Mouse (Mus musculus) MEL (cell line): ENCODE measurements around the gene Smyd3. TPM values are rescaled to one million over a fixed set of nuclear protein-coding genes. Genes with fewer than 3 reads are reported as not detected.

ENCODE experiments used
- DNase-seq: peaks from one replicate; pipeline ENCODE4 v3.0.0; 2011; ENCODE audit warnings: low read depth, low spot score
- H3K27ac ChIP-seq: 2 replicates; pipeline ENCODE4 v1.5.1; 2012; ENCODE audit warnings: low read depth, mild to moderate bottlenecking, control low read depth, low read length, moderate library complexity; ENCODE audit not compliant: control insufficient read depth
- H3K27me3 ChIP-seq, 2 experiments: fragments of 150-350 bp in 1 of 2; sonication (generic) in 1 of 2; 2 replicates each; pipeline ENCODE4 v1.6.1; 2012; ENCODE audit warnings: low read length in 2 of 2, mild to moderate bottlenecking in 2 of 2, improper control_type of control experiment in 1 of 2, moderate library complexity in 1 of 2; ENCODE audit not compliant: insufficient read depth in 2 of 2, control insufficient read depth in 1 of 2
- H3K36me3 ChIP-seq, 2 experiments: 2 replicates each; pipeline ENCODE4 v1.6.1; 2012 to 2014; ENCODE audit warnings: low read length in 2 of 2, improper control_type of control experiment in 1 of 2, inconsistent platforms in 1 of 2, mild to moderate bottlenecking in 1 of 2; ENCODE audit not compliant: insufficient read depth in 2 of 2, control insufficient read depth in 1 of 2
- H3K4me1 ChIP-seq, 2 experiments: fragments of 150-350 bp in 1 of 2; sonication (generic) in 1 of 2; 2 replicates each; pipeline ENCODE4 v1.6.1; 2012; ENCODE audit warnings: low read length in 2 of 2, improper control_type of control experiment in 1 of 2, mild to moderate bottlenecking in 1 of 2; ENCODE audit not compliant: insufficient read depth in 2 of 2, control insufficient read depth in 1 of 2
- H3K4me3 ChIP-seq, 2 experiments: fragments of 150-350 bp in 1 of 2; sonication (generic) in 1 of 2; 2 replicates each; pipeline ENCODE4 v1.5.1; 2012; ENCODE audit warnings: low read depth in 2 of 2, low read length in 2 of 2, mild to moderate bottlenecking in 2 of 2, moderate library complexity in 2 of 2, control low read depth in 1 of 2, improper control_type of control experiment in 1 of 2; ENCODE audit not compliant: control insufficient read depth in 1 of 2, insufficient read depth in 1 of 2
- H3K79me2 ChIP-seq: 2 replicates; pipeline ENCODE4 v1.6.1; 2012; ENCODE audit warnings: mild to moderate bottlenecking, low read length, moderate library complexity; ENCODE audit not compliant: control insufficient read depth, poor library complexity, insufficient read depth
- H3K9ac ChIP-seq: 2 replicates; pipeline ENCODE4 v1.6.1; 2012; ENCODE audit warnings: low read depth, mild to moderate bottlenecking, control low read depth, low read length, moderate library complexity; ENCODE audit not compliant: control insufficient read depth, poor library complexity, severe bottlenecking
- H3K9me3 ChIP-seq: fragments of 150-350 bp; sonication (generic); replicated peaks from 2 replicates; pipeline ENCODE4 v1.6.1; 2012; ENCODE audit warnings: mild to moderate bottlenecking, low read length, improper control_type of control experiment, moderate library complexity; ENCODE audit not compliant: insufficient read depth
- BHLHE40 ChIP-seq: IDR thresholded peaks from 2 replicates; pipeline ENCODE4 v1.6.1; 2012; ENCODE audit warnings: low read depth, mild to moderate bottlenecking, inconsistent platforms, low read length, improper control_type of control experiment, borderline replicate concordance
- CHD2 ChIP-seq: IDR thresholded peaks from 2 replicates; pipeline ENCODE4 v1.6.1; 2011; ENCODE audit warnings: low read length, improper control_type of control experiment
- EP300 ChIP-seq, 2 experiments: IDR thresholded peaks; 2 replicates each; pipeline ENCODE4 v1.6.1; 2011; ENCODE audit warnings: improper control_type of control experiment in 2 of 2, low read length in 2 of 2, low read depth in 1 of 2, mild to moderate bottlenecking in 1 of 2
- ETS1 ChIP-seq: IDR thresholded peaks from 2 replicates; pipeline ENCODE4 v1.6.1; 2012; ENCODE audit warnings: low read depth, mild to moderate bottlenecking, inconsistent platforms, low read length, improper control_type of control experiment, moderate library complexity
- GABPA ChIP-seq: IDR thresholded peaks from 2 replicates; pipeline ENCODE4 v1.6.1; 2012; ENCODE audit warnings: low read depth, mild to moderate bottlenecking, inconsistent platforms, low read length, improper control_type of control experiment, moderate library complexity
- HCFC1 ChIP-seq: IDR thresholded peaks from 2 replicates; pipeline ENCODE4 v1.6.1; 2012; ENCODE audit warnings: low read depth, mild to moderate bottlenecking, inconsistent platforms, low read length, improper control_type of control experiment, moderate library complexity
- MAFK ChIP-seq: IDR thresholded peaks from 2 replicates; pipeline ENCODE4 v1.6.1; 2011; ENCODE audit warnings: low read depth, mild to moderate bottlenecking, low read length, improper control_type of control experiment, borderline replicate concordance
- MAX ChIP-seq: IDR thresholded peaks from 2 replicates; pipeline ENCODE4 v1.6.1; 2011; ENCODE audit warnings: low read length, improper control_type of control experiment
- MAZ ChIP-seq: IDR thresholded peaks from 2 replicates; pipeline ENCODE4 v1.6.1; 2012; ENCODE audit warnings: low read depth, mild to moderate bottlenecking, inconsistent platforms, low read length, improper control_type of control experiment
- NELFE ChIP-seq: IDR thresholded peaks from 2 replicates; pipeline ENCODE4 v1.6.1; 2011; ENCODE audit warnings: low read depth, low read length, improper control_type of control experiment
- POLR2AphosphoS5 ChIP-seq: IDR thresholded peaks from 2 replicates; pipeline ENCODE4 v1.6.1; 2012; ENCODE audit warnings: low read depth, borderline replicate concordance, mild to moderate bottlenecking, inconsistent platforms, low read length, moderate library complexity, mixed read lengths
- RAD21 ChIP-seq: IDR thresholded peaks from 2 replicates; pipeline ENCODE4 v1.6.1; 2011; ENCODE audit warnings: mild to moderate bottlenecking, low read depth, low read length, improper control_type of control experiment
- SMC3 ChIP-seq: IDR thresholded peaks from 2 replicates; pipeline ENCODE4 v1.6.1; 2011; ENCODE audit warnings: low read depth, low read length, improper control_type of control experiment
- TBP ChIP-seq: IDR thresholded peaks from 2 replicates; pipeline ENCODE4 v1.8.0; 2011; ENCODE audit warnings: low read depth, low read length, improper control_type of control experiment
- UBTF ChIP-seq: IDR thresholded peaks from 2 replicates; pipeline ENCODE4 v1.6.1; 2012; ENCODE audit warnings: low read depth, mild to moderate bottlenecking, inconsistent platforms, low read length, improper control_type of control experiment, moderate library complexity, borderline replicate concordance; ENCODE audit not compliant: insufficient read depth
- USF1 ChIP-seq: IDR thresholded peaks from 2 replicates; pipeline ENCODE4 v1.6.1; 2014; ENCODE audit warnings: low read depth, mild to moderate bottlenecking, inconsistent platforms, low read length, improper control_type of control experiment, moderate library complexity
- ZC3H11A ChIP-seq: IDR thresholded peaks from 2 replicates; pipeline ENCODE4 v1.6.1; 2012; ENCODE audit warnings: low read depth, mild to moderate bottlenecking, inconsistent platforms, low read length, improper control_type of control experiment
- ZMIZ1 ChIP-seq: IDR thresholded peaks from 2 replicates; pipeline ENCODE4 v1.6.1; 2012; ENCODE audit warnings: low read depth, mild to moderate bottlenecking, inconsistent platforms, low read length, improper control_type of control experiment, moderate library complexity
- polyA plus RNA-seq, 2 experiments: library from polyadenylated mRNA; stranded (reverse) in 1 of 2; unstranded in 1 of 2; fragments of >175 nt in 1 of 2; fragments of >200 nt in 1 of 2; gene quantifications; 2 replicates each; pipeline versions ENCODE4 v1.2.1 to v1.2.4; 2012; ENCODE audit warnings: low replicate concordance in 2 of 2, low read depth in 1 of 2; ENCODE audit not compliant: insufficient read length in 2 of 2, insufficient read depth in 1 of 2, missing spikeins in 1 of 2
- total RNA-seq: library from RNA; depleted of rRNA; stranded (reverse); fragments of 300-350 nt; gene quantifications from 2 replicates; pipeline ENCODE4 v1.2.3, GENCODE M21; 2012

Smyd3 gene
- total and polyA plus RNA-seq, 3 experiments, result 13.3 to 18.2 TPM; not detected in 1

DNA sequence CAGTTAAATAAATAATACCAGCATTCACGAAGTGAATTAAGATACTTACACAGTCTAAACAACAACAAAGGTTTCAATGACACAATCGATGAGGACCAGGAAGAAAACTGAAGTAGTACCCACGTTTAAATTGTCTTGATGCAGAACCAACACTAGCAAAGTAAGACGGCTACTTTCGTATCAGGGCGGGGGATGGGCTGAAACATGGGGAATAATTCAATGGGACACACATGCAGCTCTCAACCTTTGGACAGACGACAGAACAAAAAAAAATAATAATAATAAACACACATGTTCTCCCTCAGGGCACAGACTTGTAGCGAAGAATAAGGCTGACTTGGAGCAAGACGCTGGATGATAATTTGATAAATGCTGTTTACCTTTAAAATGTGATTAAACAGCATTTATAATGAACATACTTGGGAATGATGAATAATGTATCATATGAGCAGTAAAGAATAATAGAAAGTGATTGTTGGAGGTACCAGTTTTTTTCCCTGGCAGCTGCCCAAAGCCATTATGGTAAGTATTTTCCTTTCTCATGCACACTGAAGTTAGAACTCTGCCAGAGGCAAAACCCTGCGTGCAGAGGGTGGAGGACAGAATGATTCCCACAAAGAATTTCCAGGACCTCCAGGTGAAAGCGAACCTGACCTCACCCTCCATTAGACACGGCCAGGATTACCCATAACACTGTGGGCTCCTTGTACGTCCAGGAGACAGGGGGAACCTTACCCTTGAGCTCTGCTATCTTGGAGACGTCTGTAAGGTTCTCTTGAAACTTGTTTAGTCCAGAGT, 340.8 kb downstream of the Smyd3 start:
- no peak for DNase-seq
- H3K36me3 ChIP-seq, result peaks cover 0 to 2% of the 10 kb centered on the region in 2 experiments; a peak in 1 of 4 replicates
- no peaks in the 10 kb centered on the region for H3K9me3 ChIP-seq
- TF ChIP-seq RAD21, result no peak
- TF ChIP-seq MAZ, result no peak
- no peak for TF ChIP-seq HCFC1
- TF ChIP-seq ETS1, result no peak
- no peak for TF ChIP-seq NELFE
- TF ChIP-seq USF1, result no peak
- no peak for TF ChIP-seq SMC3
- TF ChIP-seq ZMIZ1, result no peak
- no peak for TF ChIP-seq CHD2
- no peak for TF ChIP-seq MAX
- no peak for TF ChIP-seq GABPA
- TF ChIP-seq UBTF, result no peak
- no peak for TF ChIP-seq ZC3H11A
- no peak for TF ChIP-seq BHLHE40
- no peak for TF ChIP-seq TBP
- no peak for TF ChIP-seq MAFK
- no peak for TF ChIP-seq EP300 (IDR thresholded peaks at IDR 0.05; ENCODE audit: low read depth in 1 of 2, low read length in 2 of 2)
- no peak for TF ChIP-seq POLR2AphosphoS5
- no peak overlapping the region for H3K4me3 ChIP-seq
- H3K79me2 ChIP-seq, result no peaks in the 10 kb centered on the region
- H3K27me3 ChIP-seq, result no peaks in the 10 kb centered on the region
- no peak overlapping the region for H3K9ac ChIP-seq
- 0 out of 4 replicates have a peak, but pooled peaks cover 0 to 4% of the 10 kb centered on the region in 2 experiments for H3K4me1 ChIP-seq
- H3K27ac ChIP-seq, result no peak overlapping the region

- no peak for DNase-seq
- H3K4me3 ChIP-seq, result no peak overlapping the region
- no peaks in the 10 kb centered on the region for H3K27me3 ChIP-seq
- peak; percentile 21 to 28; a peak in 1 of 4 replicates for TF ChIP-seq EP300 (IDR thresholded peaks at IDR 0.05; ENCODE audit: low read depth in 1 of 2, low read length in 2 of 2)
- no peak for TF ChIP-seq UBTF
- H3K79me2 ChIP-seq, result no peaks in the 10 kb centered on the region
- no peak overlapping the region for H3K9ac ChIP-seq
- peaks cover 0 to 14% of the 10 kb centered on the region in 2 experiments; a peak in 2 of 4 replicates for H3K36me3 ChIP-seq
- no peaks in the 10 kb centered on the region for H3K9me3 ChIP-seq
- H3K27ac ChIP-seq, result no peak overlapping the region
- peaks cover 0 to 8% of the 10 kb centered on the region in 2 experiments; a peak in 3 of 4 replicates for H3K4me1 ChIP-seq
Observed at GRCm38 (mm10) chr1:179174241-179174640, 343.6 kb downstream of the Smyd3 start.
